Comparison of ENCODE assay signal across 25 mouse cellular contexts in the genomic region with DNA sequence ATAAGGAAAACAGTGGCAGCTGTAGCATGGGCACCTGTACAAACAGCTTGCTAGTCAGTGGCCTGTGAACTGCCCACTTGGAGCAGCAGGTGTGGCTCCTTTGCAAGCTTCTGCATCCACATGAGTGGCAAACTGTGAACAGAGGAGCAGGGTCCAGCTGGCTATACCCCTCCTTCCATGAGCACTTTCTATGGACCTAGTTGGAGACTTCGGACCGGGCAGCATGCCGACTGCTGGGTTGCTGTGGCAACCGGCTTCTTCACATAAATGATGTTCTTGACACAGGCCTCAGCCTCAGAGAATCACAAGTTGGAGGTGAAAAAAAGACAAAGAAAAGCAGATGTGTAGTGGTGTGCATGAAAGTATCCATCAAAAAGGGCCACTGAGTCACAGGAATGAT.
DNase-seq lines count a peak whose midpoint lies in the region; ATAC-seq and TF ChIP-seq lines count a peak whose summit lies in the region.
"Had no signal": no experiment of that assay in that cellular context is flagged by ENCODE, and none has a peak within 500 bp of the region (broad histone marks: within the 10 kb centered on the region; RNA-seq: fewer than 3 reads in every experiment).

No protein-coding gene starts in this region.

- no peaks in the 10 kb centered on the region for H3K9me3 ChIP-seq in hindbrain, embryonic 15.5 days
- no peaks in the 10 kb centered on the region for H3K9me3 ChIP-seq in hindbrain, embryonic 12.5 days (replicated peaks)
- no peaks in the 10 kb centered on the region for H3K9me3 ChIP-seq in midbrain, embryonic 15.5 days
- no peaks in the 10 kb centered on the region for H3K9me3 ChIP-seq in midbrain, embryonic 10.5 days (replicated peaks)
- H3K9me3 ChIP-seq in hindbrain, embryonic 16.5 days (ENCODE audit: control insufficient read depth, low read length): no peaks in the 10 kb centered on the region
- H3K9me3 ChIP-seq in midbrain, postnatal 0 days (ENCODE audit: low read length): no peaks in the 10 kb centered on the region
- no peaks in the 10 kb centered on the region for H3K9me3 ChIP-seq in embryonic facial prominence, embryonic 10.5 days
- H3K9me3 ChIP-seq: forebrain, embryonic 15.5 days; G1E; limb, embryonic 13.5 days; liver, embryonic 12.5 days had no signal

- H3K27me3 ChIP-seq in hindbrain, embryonic 15.5 days: no peaks in the 10 kb centered on the region
- H3K27me3 ChIP-seq in hindbrain, embryonic 12.5 days: no peaks in the 10 kb centered on the region
- no peaks in the 10 kb centered on the region for H3K27me3 ChIP-seq in midbrain, embryonic 15.5 days (replicated peaks)
- H3K27me3 ChIP-seq in midbrain, embryonic 10.5 days (ENCODE audit: low read depth, poor library complexity, severe bottlenecking): no peaks in the 10 kb centered on the region
- H3K27me3 ChIP-seq in hindbrain, embryonic 16.5 days (replicated peaks; ENCODE audit: control insufficient read depth, insufficient read depth, low read length): no peaks in the 10 kb centered on the region
- no peaks in the 10 kb centered on the region for H3K27me3 ChIP-seq in midbrain, postnatal 0 days (ENCODE audit: insufficient read depth, low read length)
- no peaks in the 10 kb centered on the region for H3K27me3 ChIP-seq in embryonic facial prominence, embryonic 10.5 days (replicated peaks; ENCODE audit: low read depth, poor library complexity, severe bottlenecking)
- H3K27me3 ChIP-seq: CH12.LX; forebrain, embryonic 15.5 days; limb, embryonic 13.5 days; liver, embryonic 12.5 days; Patski had no signal

- no peak overlapping the region for H3K4me2 ChIP-seq in hindbrain, embryonic 15.5 days
- no peak overlapping the region for H3K4me2 ChIP-seq in hindbrain, embryonic 12.5 days (replicated peaks)
- H3K4me2 ChIP-seq in midbrain, embryonic 15.5 days: no peak overlapping the region
- H3K4me2 ChIP-seq in hindbrain, embryonic 16.5 days (ENCODE audit: low read length): no peak overlapping the region
- H3K4me2 ChIP-seq in midbrain, postnatal 0 days (ENCODE audit: low read depth, low read length, poor library complexity, severe bottlenecking): no peak overlapping the region
- H3K4me2 ChIP-seq: forebrain, embryonic 15.5 days; heart, embryonic 11.5 days; limb, embryonic 13.5 days; liver, embryonic 12.5 days had no signal

- H3K4me3 ChIP-seq in hindbrain, embryonic 15.5 days: no peak overlapping the region
- no peak overlapping the region for H3K4me3 ChIP-seq in hindbrain, embryonic 12.5 days
- no peak overlapping the region for H3K4me3 ChIP-seq in midbrain, embryonic 15.5 days
- H3K4me3 ChIP-seq in midbrain, embryonic 10.5 days: no peak overlapping the region
- H3K4me3 ChIP-seq in hindbrain, embryonic 16.5 days (ENCODE audit: low read length): no peak overlapping the region
- no peak overlapping the region for H3K4me3 ChIP-seq in midbrain, postnatal 0 days (ENCODE audit: low read depth, low read length)
- no peak overlapping the region for H3K4me3 ChIP-seq in embryonic facial prominence, embryonic 10.5 days
- H3K4me3 ChIP-seq: forebrain, embryonic 15.5 days; limb, embryonic 13.5 days; liver, embryonic 12.5 days had no signal

- peak; percentile 68 for ATAC-seq in hindbrain, embryonic 15.5 days (ENCODE audit: low FRiP score, low read depth)
- ATAC-seq in hindbrain, embryonic 12.5 days (ENCODE audit: low FRiP score): no peak
- 0 out of 2 replicates have a peak, but pooled peaks have one; percentile 24 for ATAC-seq in midbrain, embryonic 15.5 days (replicated peaks)
- peak; percentile 27; the same call in 1 of the 2 replicates for ATAC-seq in hindbrain, embryonic 16.5 days
- ATAC-seq in midbrain, postnatal 0 days (ENCODE audit: low FRiP score): 0 out of 2 replicates have a peak, but pooled peaks have one; percentile 23
- ATAC-seq: forebrain, embryonic 15.5 days; intestine, postnatal 0 days; liver, embryonic 12.5 days; Patski had no signal

- DNase-seq in midbrain, embryonic 10.5 days (ENCODE audit: low spot score): no peak
- peak; percentile 53 for DNase-seq in midbrain, postnatal 0 days (ENCODE audit: low spot score)
- no peak for DNase-seq in embryonic facial prominence, embryonic 10.5 days (ENCODE audit: low spot score)
- DNase-seq: adrenal gland, adult 2 months; B cell, adult 2 months; cerebellum, adult 18-20 months; gastrocnemius, postnatal 10 days; heart, adult 11 months; kidney, postnatal 36 days; layer of hippocampus, postnatal 36 days; lung, adult 18-20 months; thymus, adult 18-20 months; thymus, postnatal 36 days had no signal

- WGBS in hindbrain, embryonic 15.5 days: 30% methylated on average over 4 of the region's 4 CpGs
- 55% methylated on average over 4 of the region's 4 CpGs for WGBS in hindbrain, embryonic 12.5 days
- 44% methylated on average over 4 of the region's 4 CpGs for WGBS in midbrain, embryonic 15.5 days
- 81% methylated on average over 4 of the region's 4 CpGs for WGBS in midbrain, embryonic 10.5 days
- 43% methylated on average over 4 of the region's 4 CpGs for WGBS in hindbrain, embryonic 16.5 days
- WGBS in midbrain, postnatal 0 days: 29% methylated on average over 4 of the region's 4 CpGs
- 79% methylated on average over 4 of the region's 4 CpGs for WGBS in embryonic facial prominence, embryonic 10.5 days

- no peaks in the 10 kb centered on the region for H3K36me3 ChIP-seq in hindbrain, embryonic 15.5 days
- no peaks in the 10 kb centered on the region for H3K36me3 ChIP-seq in hindbrain, embryonic 12.5 days
- no peaks in the 10 kb centered on the region for H3K36me3 ChIP-seq in midbrain, embryonic 15.5 days (replicated peaks)
- H3K36me3 ChIP-seq in midbrain, embryonic 10.5 days: no peaks in the 10 kb centered on the region
- no peaks in the 10 kb centered on the region for H3K36me3 ChIP-seq in hindbrain, embryonic 16.5 days (ENCODE audit: control insufficient read depth, insufficient read depth, low read length)
- no peaks in the 10 kb centered on the region for H3K36me3 ChIP-seq in midbrain, postnatal 0 days (ENCODE audit: insufficient read depth, low read length)
- no peaks in the 10 kb centered on the region for H3K36me3 ChIP-seq in embryonic facial prominence, embryonic 10.5 days (replicated peaks)
- H3K36me3 ChIP-seq: forebrain, embryonic 15.5 days; G1E; limb, embryonic 13.5 days; liver, embryonic 12.5 days had no signal

- no peak overlapping the region for H3K27ac ChIP-seq in hindbrain, embryonic 15.5 days (replicated peaks)
- H3K27ac ChIP-seq in hindbrain, embryonic 12.5 days: no peak overlapping the region
- H3K27ac ChIP-seq in midbrain, embryonic 15.5 days: no peak overlapping the region
- no peak overlapping the region for H3K27ac ChIP-seq in midbrain, embryonic 10.5 days (replicated peaks)
- no peak overlapping the region for H3K27ac ChIP-seq in hindbrain, embryonic 16.5 days (ENCODE audit: low read depth, low read length)
- 0 out of 2 replicates have a peak overlapping the region, but pooled peaks have one; percentile 12 for H3K27ac ChIP-seq in midbrain, postnatal 0 days (ENCODE audit: low read depth, low read length)
- no peak overlapping the region for H3K27ac ChIP-seq in embryonic facial prominence, embryonic 10.5 days (replicated peaks)
- H3K27ac ChIP-seq: forebrain, embryonic 15.5 days; limb, embryonic 13.5 days; liver, embryonic 12.5 days had no signal

- no peak overlapping the region for H3K9ac ChIP-seq in hindbrain, embryonic 15.5 days
- no peak overlapping the region for H3K9ac ChIP-seq in hindbrain, embryonic 12.5 days
- no peak overlapping the region for H3K9ac ChIP-seq in midbrain, embryonic 15.5 days
- H3K9ac ChIP-seq in hindbrain, embryonic 16.5 days (ENCODE audit: low read depth, low read length): no peak overlapping the region
- H3K9ac ChIP-seq in midbrain, postnatal 0 days (replicated peaks; ENCODE audit: low read length, poor library complexity, severe bottlenecking): no peak overlapping the region
- H3K9ac ChIP-seq: forebrain, embryonic 15.5 days; limb, embryonic 13.5 days; liver, embryonic 12.5 days had no signal

- H3K4me1 ChIP-seq in hindbrain, embryonic 15.5 days (replicated peaks): peaks cover 12% of the 10 kb centered on the region
- H3K4me1 ChIP-seq in hindbrain, embryonic 12.5 days: peaks cover 5% of the 10 kb centered on the region; the same call in 1 of the 2 replicates
- H3K4me1 ChIP-seq in midbrain, embryonic 15.5 days: peaks cover 4% of the 10 kb centered on the region; the same call in 1 of the 2 replicates
- H3K4me1 ChIP-seq in midbrain, embryonic 10.5 days: peaks cover 7% of the 10 kb centered on the region
- H3K4me1 ChIP-seq in hindbrain, embryonic 16.5 days (ENCODE audit: control insufficient read depth, insufficient read depth, low read depth, low read length): peaks cover 5% of the 10 kb centered on the region
- H3K4me1 ChIP-seq in midbrain, postnatal 0 days (ENCODE audit: insufficient read depth, low read length): no peaks in the 10 kb centered on the region; the same call in 1 of the 2 replicates
- H3K4me1 ChIP-seq in embryonic facial prominence, embryonic 10.5 days: no peaks in the 10 kb centered on the region
- H3K4me1 ChIP-seq: forebrain, embryonic 15.5 days; limb, embryonic 13.5 days; liver, embryonic 12.5 days had no signal

- TF ChIP-seq CTCF in midbrain, postnatal 0 days (IDR thresholded peaks at IDR 0.05): no peak
